Mouse (Mus musculus): Measurements from ENCODE around the gene Map3k19.

The Map3k19 gene

DNA sequence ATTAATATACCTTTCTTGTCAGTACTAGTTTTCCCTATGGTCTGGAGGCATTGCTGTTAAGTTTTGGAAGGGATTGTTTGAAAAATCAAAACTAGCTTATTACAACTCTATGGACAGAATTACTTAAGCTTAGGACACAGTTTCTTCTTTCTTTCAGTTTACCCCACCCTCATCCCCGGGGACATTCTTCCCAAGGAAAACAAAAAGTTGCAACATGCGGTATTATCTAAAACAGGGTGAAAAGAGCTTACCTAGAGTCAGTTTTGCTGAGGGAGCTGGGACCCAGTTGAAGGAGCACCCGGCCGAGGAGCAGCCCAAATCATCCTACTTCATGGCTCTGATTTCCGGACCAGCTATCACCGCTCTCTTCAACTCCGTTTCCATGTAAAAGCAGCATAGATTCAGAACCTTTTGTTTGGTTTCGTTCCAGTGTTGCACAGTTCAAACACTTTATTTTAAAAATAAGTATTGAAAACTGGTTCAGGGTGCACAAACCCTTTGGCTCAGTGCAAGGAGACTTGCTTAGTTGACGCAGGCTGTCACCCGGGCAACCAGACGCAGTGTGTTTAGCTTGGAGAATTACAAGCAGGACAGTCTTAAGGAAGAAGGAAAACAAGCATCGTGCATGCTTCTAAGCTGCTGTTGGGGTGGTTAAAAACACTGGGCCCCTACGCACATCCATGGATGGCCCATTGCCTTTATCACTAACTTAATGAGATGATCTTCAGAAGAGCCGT is at the start of gene Map3k19:
TSS of gene Map3k19 (minus strand) at position 546 of the 737 bp plus-strand sequence.
- DNase-seq (ENCODE audit: low spot score) = no peak

DNA sequence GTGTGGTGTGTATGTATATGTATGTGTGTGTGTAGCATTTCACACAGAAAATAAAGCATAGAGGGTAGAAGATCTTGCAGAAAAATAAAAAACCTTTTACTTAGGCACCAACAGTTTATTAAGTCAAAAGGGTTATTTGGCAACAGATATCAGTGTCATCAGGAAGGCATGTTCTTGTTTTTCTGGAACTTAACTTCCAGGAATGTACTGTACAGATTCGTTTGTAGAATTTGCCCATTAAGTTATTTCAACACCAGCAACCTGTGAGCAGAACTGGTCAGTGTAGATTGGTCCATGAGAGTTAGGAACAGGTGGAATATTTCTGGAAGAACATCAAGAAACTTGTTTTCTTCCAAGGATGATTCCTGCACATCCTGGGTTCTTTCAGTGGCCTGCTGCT is 44.6 kb upstream of the Map3k19 start:
- no peak for DNase-seq (ENCODE audit: low spot score)

DNA sequence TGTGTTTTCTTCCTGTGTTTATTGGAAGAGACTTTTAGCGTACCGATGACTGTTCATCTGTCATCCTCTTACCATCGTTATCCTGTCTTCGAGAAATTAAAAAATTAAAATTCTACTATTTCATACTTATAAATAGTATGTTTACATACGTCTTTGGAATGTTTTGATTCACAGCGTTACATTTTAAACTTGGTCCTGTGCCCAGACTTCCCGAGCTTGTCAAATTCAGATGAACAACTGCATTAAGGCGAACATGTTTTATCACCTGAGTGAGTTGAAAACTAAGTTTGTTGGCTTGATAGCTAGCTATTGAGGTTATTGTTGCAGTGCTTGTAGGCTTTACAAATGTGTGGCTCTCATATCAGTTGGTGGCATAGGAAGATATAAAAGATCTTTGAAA is 14.4 kb upstream of the Map3k19 start:
- no peak for DNase-seq (ENCODE audit: low spot score)

- DNase-seq (ENCODE audit: low spot score) = peak; percentile 88
These were observed 13.8 kb upstream of the Map3k19 start, which contains the start of gene Rab3gap1 for GRCm38 (mm10) chr1:127868300-127869261. Gene Rab3gap1, plus strand, starts transcription at chr1:127868773.

DNA sequence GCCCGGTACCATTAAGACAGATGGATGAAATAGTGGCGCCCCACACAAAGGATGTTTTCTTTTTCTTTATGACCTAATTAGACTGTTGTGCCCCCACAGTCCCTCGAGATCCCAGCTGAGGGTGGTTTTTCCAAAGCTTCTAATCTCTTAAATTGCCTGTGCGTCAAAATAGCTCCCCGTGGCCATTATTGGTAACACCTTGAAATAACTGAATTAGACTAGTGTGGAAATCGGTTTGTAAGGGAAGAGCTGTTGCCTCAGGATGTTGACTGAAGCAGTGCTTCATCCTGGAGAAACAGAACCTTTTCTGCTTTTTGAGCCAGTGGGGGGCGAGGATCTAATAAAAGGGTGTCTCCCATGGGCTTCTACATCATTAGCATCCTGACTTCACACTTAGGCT is 9.0 kb upstream of the Map3k19 start:
- DNase-seq (ENCODE audit: low spot score) = no peak

- DNase-seq (ENCODE audit: low spot score) = no peak
These were observed 7.1 kb upstream of the Map3k19 start for GRCm38 (mm10) chr1:127861900-127862299.

DNA sequence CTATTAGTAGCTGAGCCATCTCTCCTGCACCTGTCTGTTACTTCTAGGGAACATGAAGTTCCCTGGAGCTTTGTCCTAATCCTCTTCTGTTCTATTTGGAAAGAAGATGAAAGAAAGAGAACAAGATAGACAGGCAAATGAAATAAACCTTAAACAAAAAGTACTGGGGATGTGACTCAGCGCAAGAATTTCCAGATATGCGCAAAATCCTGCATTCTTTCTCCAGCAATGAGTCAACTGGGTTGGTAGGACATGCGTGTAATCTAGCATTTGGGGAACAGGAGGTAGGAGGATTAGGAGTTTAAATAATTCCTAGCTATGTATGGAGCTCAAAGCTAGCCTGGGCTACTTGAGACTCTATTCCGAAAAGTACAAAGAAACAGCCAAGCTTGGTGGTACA is 5.7 kb upstream of the Map3k19 start:
- DNase-seq (ENCODE audit: low spot score) = no peak

GRCm38 (mm10) chr1:127859799-127860400 is 5.1 kb upstream of the Map3k19 start:
- DNase-seq (ENCODE audit: low spot score) = no peak

DNA sequence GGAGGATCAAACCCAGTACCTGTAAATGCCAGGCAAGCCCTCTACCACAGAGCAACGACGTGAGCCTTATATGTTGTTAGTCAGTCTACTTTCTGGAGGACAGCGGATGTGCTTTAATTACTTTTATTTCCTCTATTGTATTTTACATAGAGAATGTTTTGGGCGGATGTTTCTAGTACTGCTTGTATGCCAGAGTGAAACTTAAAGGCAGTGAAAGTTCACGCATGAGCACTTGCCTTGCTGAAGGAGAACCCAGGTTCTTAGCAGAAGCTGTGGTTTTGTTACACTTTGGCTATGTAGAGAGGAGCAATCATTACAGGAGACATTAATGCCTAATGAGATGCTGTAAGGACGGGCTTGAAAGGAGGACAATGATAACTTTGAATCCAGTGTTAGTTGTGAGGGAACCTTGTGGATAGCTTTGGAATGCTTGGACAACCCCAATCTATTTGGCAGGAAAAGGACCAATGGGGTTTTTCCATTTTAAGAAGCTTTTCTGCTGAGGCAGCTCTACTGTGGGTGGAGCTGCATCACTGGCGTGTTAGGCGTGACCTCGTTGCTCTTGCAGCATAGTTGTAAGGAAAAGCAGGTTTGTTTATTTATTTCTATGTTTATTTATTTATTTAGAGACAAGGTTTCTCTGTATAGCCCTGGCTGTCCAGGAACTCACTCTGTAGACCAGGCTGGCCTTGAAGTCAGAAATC is 4.3 kb upstream of the Map3k19 start:
- DNase-seq (ENCODE audit: low spot score) = no peak

GRCm38 (mm10) chr1:127850075-127850610 is 4.7 kb downstream of the Map3k19 start:
- DNase-seq (ENCODE audit: low spot score) = no peak

- no peak for DNase-seq (ENCODE audit: low spot score)
These were observed 9.4 kb downstream of the Map3k19 start for GRCm38 (mm10) chr1:127845472-127845871.

- DNase-seq (ENCODE audit: low spot score) = no peak
These were observed 16.2 kb downstream of the Map3k19 start for GRCm38 (mm10) chr1:127838602-127839001.

DNA sequence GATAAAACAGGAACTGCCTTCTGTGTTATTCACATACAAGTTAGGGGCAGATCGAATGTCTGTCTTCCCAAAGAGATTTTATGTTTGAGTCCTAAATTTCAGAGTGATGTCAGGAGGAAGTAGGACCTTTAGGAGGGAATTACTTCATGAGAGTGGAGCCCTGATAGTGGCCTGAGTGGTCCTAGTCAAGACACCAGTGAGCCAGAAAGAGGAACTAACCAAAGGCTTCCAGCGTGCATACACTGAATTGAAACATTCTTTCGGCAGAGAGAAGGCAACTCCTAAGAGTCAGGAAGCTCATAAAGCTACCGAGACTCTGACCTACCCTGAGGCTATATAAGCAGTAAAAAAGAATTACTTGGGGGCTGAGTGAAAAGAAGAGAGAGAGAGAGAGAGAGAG is 18.2 kb downstream of the Map3k19 start:
- DNase-seq (ENCODE audit: low spot score) = no peak

GRCm38 (mm10) chr1:127834202-127834601 is 20.6 kb downstream of the Map3k19 start:
- no peak for DNase-seq (ENCODE audit: low spot score)

- no peak for DNase-seq (ENCODE audit: low spot score)
These were observed 21.1 kb downstream of the Map3k19 start for GRCm38 (mm10) chr1:127833714-127834113.

- DNase-seq (ENCODE audit: low spot score) = no peak
These were observed 24.5 kb downstream of the Map3k19 start for GRCm38 (mm10) chr1:127830215-127830921.

- peak; percentile 79 for DNase-seq (ENCODE audit: low spot score)
These were observed 27.5 kb downstream of the Map3k19 start for GRCm38 (mm10) chr1:127827325-127827724.

GRCm38 (mm10) chr1:127816381-127816780 is 38.5 kb downstream of the Map3k19 start:
- DNase-seq (ENCODE audit: low spot score) = no peak

GRCm38 (mm10) chr1:127812929-127813328 is 41.9 kb downstream of the Map3k19 start:
- DNase-seq (ENCODE audit: low spot score) = no peak

DNA sequence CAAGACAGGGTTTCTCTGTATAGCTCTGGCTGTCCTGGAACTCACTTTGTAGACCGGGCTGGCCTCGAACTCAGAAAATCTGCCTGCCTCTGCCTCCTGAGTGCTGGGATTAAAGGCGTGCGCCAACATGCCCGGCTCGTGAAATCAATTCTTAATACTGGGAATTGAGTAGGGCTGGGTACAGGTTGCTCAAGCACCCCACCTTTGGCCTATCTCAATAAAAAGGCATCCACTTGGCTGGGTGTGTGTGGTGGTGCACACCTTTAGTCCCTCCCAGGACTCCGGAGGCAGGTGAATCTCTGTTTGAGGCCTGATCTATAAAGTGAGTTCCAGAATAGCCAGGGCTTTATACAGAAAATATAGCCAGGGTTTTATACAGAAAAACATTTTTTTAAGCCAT is 46.2 kb downstream of the Map3k19 start:
- no peak for DNase-seq (ENCODE audit: low spot score)

GRCm38 (mm10) chr1:127802916-127803315 is 51.9 kb downstream of the Map3k19 start:
- DNase-seq (ENCODE audit: low spot score) = no peak

Data from retina, embryonic 14.5 days (tissue).